ENCODE assay signal across 8 mouse cellular contexts in genomic region chr5:3344081-3344631, GRCm38 (mm10). TPM values are rescaled to one million over a fixed set of nuclear protein-coding genes. Genes with fewer than 3 reads are reported as not detected.
DNase-seq lines count a peak whose midpoint lies in the region; ATAC-seq and TF ChIP-seq lines count a peak whose summit lies in the region.

No protein-coding gene starts in this region.

- peak; percentile 78 for ATAC-seq in hindbrain, postnatal 0 days

- peak overlapping the region; percentile 70 for H3K27ac ChIP-seq in hindbrain, postnatal 0 days

- peak; percentile 94 for DNase-seq in ZHBTc4 (ENCODE audit: low read depth, low spot score)
- DNase-seq in cerebellum, postnatal 4 days (ENCODE audit: low spot score in 2 of 2), result peak; percentile 69 to 88
- peak; percentile 36 to 51 for DNase-seq in gastrocnemius, adult 8-10 months (ENCODE audit: low spot score in 2 of 2)
- DNase-seq in hindbrain, postnatal 0 days (ENCODE audit: low spot score), result peak; percentile 83
- DNase-seq in left cerebral cortex, postnatal 10 days (ENCODE audit: extremely low spot score in 1 of 2, low spot score in 2 of 2), result peak; percentile 49 to 89
- DNase-seq in right cerebral cortex, adult 2 months (ENCODE audit: low spot score in 2 of 2), result peak; percentile 73 to 82
- peak; percentile 39 for DNase-seq in urinary bladder, postnatal 10 days (ENCODE audit: low spot score)

- H3K27me3 ChIP-seq in hindbrain, postnatal 0 days (ENCODE audit: insufficient read depth, low read length), result no peaks in the 10 kb centered on the region
- no peaks in the 10 kb centered on the region for H3K27me3 ChIP-seq in megakaryocyte, embryonic 14.5 days (replicated peaks)

- no peaks in the 10 kb centered on the region for H3K9me3 ChIP-seq in hindbrain, postnatal 0 days (ENCODE audit: low read length)
- peaks cover 4% of the 10 kb centered on the region; the same call in 1 of the 2 replicates for H3K9me3 ChIP-seq in megakaryocyte, embryonic 14.5 days

- no peaks in the 10 kb centered on the region for H3K4me1 ChIP-seq in hindbrain, postnatal 0 days (ENCODE audit: insufficient read depth, low read length)
- H3K4me1 ChIP-seq in megakaryocyte, embryonic 14.5 days, result peaks cover 23% of the 10 kb centered on the region

- peak; percentile 89 for TF ChIP-seq CTCF in hindbrain, postnatal 0 days (IDR thresholded peaks at IDR 0.05; ENCODE audit: low read depth)

- H3K4me3 ChIP-seq in hindbrain, postnatal 0 days (ENCODE audit: low read length), result peak overlapping the region; percentile 62
- H3K4me3 ChIP-seq in megakaryocyte, embryonic 14.5 days (replicated peaks), result peak overlapping the region; percentile 97

- 1% methylated on average over 54 of the region's 58 CpGs for WGBS in hindbrain, postnatal 0 days

- H3K36me3 ChIP-seq in hindbrain, postnatal 0 days (ENCODE audit: insufficient read depth, low read length), result no peaks in the 10 kb centered on the region
- H3K36me3 ChIP-seq in megakaryocyte, embryonic 14.5 days (replicated peaks; ENCODE audit: low read length), result peaks cover 3% of the 10 kb centered on the region

- H3K4me2 ChIP-seq in hindbrain, postnatal 0 days (ENCODE audit: low read depth, low read length), result peak overlapping the region; percentile 90

- intact Hi-C loops in left cerebral cortex, postnatal 10 days (cut with DNase I), result loop anchor here (2.0 to 10.0 kb wide), 2 partner anchors 173 to 189 kb away; no protein-coding TSS in a partner anchor

- H3K9ac ChIP-seq in hindbrain, postnatal 0 days (replicated peaks; ENCODE audit: low read length), result peak overlapping the region; percentile 43; the same call in 1 of the 2 replicates

RNA-seq across cellular contexts. Expression of gene Cdk6, which starts 2.9 kb away (rescaled TPM):
- 1 to 10 TPM in 3 of 4 experiments, under 1 TPM in 1; 0.56 to 1.3 (median 1.2) TPM for total RNA-seq in gastrocnemius, adult 8-10 months (2022)
- 16.5 and 21.9 TPM in 2 replicates for total RNA-seq in hindbrain, postnatal 0 days (2014; rRNA removed)
- polyA plus RNA-seq in hindbrain, postnatal 0 days (2015; fragmentation: Nextera tagmentation; extraction: Ambion mirVana), result 12.2 and 12.8 TPM in 2 replicates
- total RNA-seq in left cerebral cortex, postnatal 10 days (2021), result 10 to 100 TPM in 1 of 2 experiments, 1 to 10 TPM in 1; 8.7 to 12.0 TPM
- polyA plus RNA-seq in megakaryocyte, embryonic 14.5 days (2012; ENCODE audit: insufficient read depth, low replicate concordance), result 6.8 and 9.5 TPM in 2 replicates

Comparison
In these comparisons a context has a peak if more than half of its experiments do, and no peak if none do; other contexts are left out.
1. Peak in every context shown above with its lines: DNase-seq, ATAC-seq, H3K4me3 ChIP-seq and H3K27ac ChIP-seq.
2. DNase-seq: peak in every context shown above with its lines; median percentile 94 in ZHBTc4; 83 in hindbrain, postnatal 0 days; 78 in cerebellum, postnatal 4 days; 78 in right cerebral cortex, adult 2 months; 69 in left cerebral cortex, postnatal 10 days; 44 in gastrocnemius, adult 8-10 months; 39 in urinary bladder, postnatal 10 days.